Mouse (Mus musculus) limb, embryonic 14.5 days (tissue): Measurements from ENCODE around the gene Lce3c. TPM values are rescaled to one million over a fixed set of nuclear protein-coding genes. Genes with fewer than 3 reads are reported as not detected.

Experiments
- ATAC-seq: fragments of 200-750 bp; cut with Nextera tagmentation; 2 replicates; pipeline ENCODE4 v1.8.0; 2017; ENCODE audit warnings: low read depth, moderate number of reproducible peaks, moderate TSS enrichment; ENCODE audit not compliant: low FRiP score
- DNase-seq: peaks from one replicate; pipeline ENCODE4 v3.0.0-alpha.2; 2015; ENCODE audit warnings: low spot score
- H3K27ac ChIP-seq: fragments of 300-500 bp; sonication (generic); replicated peaks from 2 replicates; pipeline ENCODE4 v1.5.1; 2014; ENCODE audit warnings: low read depth, mild to moderate bottlenecking, low read length, moderate library complexity, mixed read lengths
- H3K27me3 ChIP-seq: fragments of 300-500 bp; sonication (generic); 2 replicates; pipeline ENCODE4 v1.6.1; 2014; ENCODE audit warnings: low read length, mixed read lengths; ENCODE audit not compliant: control insufficient read depth, insufficient read depth
- H3K36me3 ChIP-seq: fragments of 300-500 bp; sonication (generic); 2 replicates; pipeline ENCODE4 v1.6.1; 2014; ENCODE audit warnings: mild to moderate bottlenecking, low read length, moderate library complexity, mixed read lengths; ENCODE audit not compliant: control insufficient read depth, insufficient read depth
- H3K4me1 ChIP-seq: fragments of 300-500 bp; sonication (generic); 2 replicates; pipeline ENCODE4 v1.6.1; 2014; ENCODE audit warnings: antibody characterized with exemption, low read length, mixed read lengths; ENCODE audit not compliant: control insufficient read depth, insufficient read depth
- H3K4me2 ChIP-seq: fragments of 300-500 bp; sonication (generic); replicated peaks from 2 replicates; pipeline ENCODE4 v1.6.1; 2014; ENCODE audit warnings: low read depth, mild to moderate bottlenecking, low read length, moderate library complexity; ENCODE audit not compliant: severe bottlenecking
- H3K4me3 ChIP-seq: fragments of 300-500 bp; sonication (generic); replicated peaks from 2 replicates; pipeline ENCODE4 v1.5.1; 2014; ENCODE audit warnings: low read length
- H3K9ac ChIP-seq: fragments of 300-500 bp; sonication (generic); 2 replicates; pipeline ENCODE4 v1.6.1; 2014; ENCODE audit warnings: mild to moderate bottlenecking, low read depth, low read length, moderate library complexity; ENCODE audit not compliant: severe bottlenecking
- H3K9me3 ChIP-seq: fragments of 300-500 bp; sonication (generic); 2 replicates; pipeline ENCODE4 v1.6.1; 2016; ENCODE audit warnings: low read length; ENCODE audit not compliant: control insufficient read depth
- POLR2A ChIP-seq: fragments of 200-500 bp; IDR thresholded peaks from 2 replicates; pipeline ENCODE4 v1.8.0; 2012; ENCODE audit warnings: inconsistent platforms, mild to moderate bottlenecking, moderate library complexity, borderline replicate concordance; ENCODE audit not compliant: insufficient read depth, insufficient read length; ENCODE audit errors: extremely low read depth
- WGBS: fragments of 180-500 bp; shearing (Covaris S2); extraction: QIAGEN DNeasy Blood & Tissue Kit; methylation state at CpG from one replicate; pipeline ENCODE4 v1.1.7; 2014; 5-methylcytosine and 5-hydroxymethylcytosine counted together
- polyA plus RNA-seq, 2 experiments: library from polyadenylated mRNA; depleted of rRNA in 1 of 2; stranded (reverse) in 1 of 2; unstranded in 1 of 2; fragments of >200 nt; fragmentation: Nextera tagmentation in 1 of 2; extraction: Ambion mirVana in 1 of 2; gene quantifications; 2 replicates each; pipeline versions ENCODE4 v1.2.1 to v1.2.3; 2012 to 2014

Lce3c gene
- polyA plus RNA-seq, 2 experiments = not detected

DNA sequence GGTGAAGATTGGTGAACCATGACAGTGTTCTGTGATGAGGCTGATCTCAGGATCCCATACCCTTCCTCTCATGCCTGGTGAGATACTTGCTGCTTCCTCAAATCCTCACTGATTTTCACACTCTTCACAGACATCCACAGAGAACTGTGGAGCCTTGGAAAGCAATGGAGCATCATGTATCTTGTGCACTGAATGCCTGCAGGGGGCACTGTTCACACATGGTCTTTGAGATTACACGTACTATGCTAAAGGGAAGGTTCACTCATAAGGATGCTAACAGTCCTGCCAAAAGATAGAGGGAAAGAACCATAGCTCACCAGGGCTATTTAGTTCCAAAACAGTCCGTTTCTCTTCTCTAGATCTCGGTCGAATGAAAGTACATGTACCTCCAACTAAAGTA is 23.9 kb upstream of the Lce3c start:
- Histone ChIP-seq H3K27me3 (no peaks in the 10 kb centered on the region), H3K4me2 (no peak overlapping the region), H3K9ac (no peak overlapping the region), H3K36me3 (no peaks in the 10 kb centered on the region), H3K27ac (no peak overlapping the region), H3K4me1 (no peaks in the 10 kb centered on the region), H3K9me3 (no peaks in the 10 kb centered on the region), H3K4me3 (no peak overlapping the region)
- ATAC-seq = no peak
- 63% methylated on average over 4 of the region's 4 CpGs for WGBS
- peak; percentile 57 for DNase-seq
- no peak for TF ChIP-seq POLR2A

- no peak for TF ChIP-seq POLR2A
- Histone ChIP-seq H3K4me3 (no peak within 1 kb of the TSS), H3K27me3 (no peaks in the 10 kb centered on the region), H3K9me3 (no peaks in the 10 kb centered on the region), H3K9ac (no peak within 1 kb of the TSS), H3K4me1 (no peaks in the 10 kb centered on the region), H3K36me3 (no peaks in the 10 kb centered on the region), H3K27ac (no peak within 1 kb of the TSS), H3K4me2 (no peak within 1 kb of the TSS)
- ATAC-seq = no peak
- DNase-seq = no peak
- WGBS = 68% methylated on average over 2 of the region's 2 CpGs
Measured at GRCm38 (mm10) chr3:92926130-92926529, 18.2 kb upstream of the Lce3c start, which contains the start of gene Lce3a. TSS of gene Lce3a (minus strand) at chr3:92926230.

GRCm38 (mm10) chr3:92932679-92933078 is 11.6 kb upstream of the Lce3c start, which contains the start of gene Lce3b:
TSS of gene Lce3b (plus strand) at chr3:92932979.
- Histone ChIP-seq H3K9ac (no peak within 1 kb of the TSS), H3K27me3 (no peaks in the 10 kb centered on the region), H3K27ac (no peak within 1 kb of the TSS), H3K4me3 (no peak within 1 kb of the TSS), H3K4me1 (no peaks in the 10 kb centered on the region), H3K4me2 (no peak within 1 kb of the TSS), H3K36me3 (no peaks in the 10 kb centered on the region), H3K9me3 (no peaks in the 10 kb centered on the region)
- ATAC-seq = no peak
- 52% methylated on average over 2 of the region's 2 CpGs for WGBS
- no peak for DNase-seq
- TF ChIP-seq POLR2A = no peak

DNA sequence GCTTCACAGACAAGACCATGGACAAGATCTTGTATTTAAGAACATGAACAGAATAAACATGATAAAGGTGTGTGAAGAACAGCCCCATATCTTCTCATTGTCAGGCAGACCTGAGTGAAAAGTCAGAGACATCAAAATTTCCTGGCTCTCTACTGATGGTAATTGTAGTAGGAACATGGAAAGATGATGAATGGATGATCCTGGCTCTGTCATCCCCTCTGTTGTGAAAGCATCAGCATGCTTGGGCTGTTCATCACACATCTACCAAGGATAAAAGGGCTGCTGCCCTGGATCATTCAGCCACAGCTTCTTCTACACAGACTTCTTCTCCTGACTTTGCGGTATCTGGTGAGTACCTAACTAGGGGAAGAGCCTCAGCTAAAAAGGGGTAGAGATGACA is 12.8 kb downstream of the Lce3c start, which contains the start of gene Lce3d:
Gene Lce3d, plus strand, starts transcription at position 301 of the 400 bp plus-strand sequence.
- Histone ChIP-seq H3K9me3 (no peaks in the 10 kb centered on the region), H3K9ac (no peak within 1 kb of the TSS), H3K36me3 (no peaks in the 10 kb centered on the region), H3K4me1 (no peaks in the 10 kb centered on the region), H3K27ac (no peak within 1 kb of the TSS), H3K27me3 (no peaks in the 10 kb centered on the region), H3K4me3 (no peak within 1 kb of the TSS), H3K4me2 (no peak within 1 kb of the TSS)
- no peak for ATAC-seq
- DNase-seq = no peak
- WGBS = 94% methylated on average over 1 of the region's 1 CpGs
- no peak for TF ChIP-seq POLR2A

- Histone ChIP-seq H3K36me3 (no peaks in the 10 kb centered on the region), H3K4me2 (no peak within 1 kb of the TSS), H3K4me1 (no peaks in the 10 kb centered on the region), H3K9me3 (no peaks in the 10 kb centered on the region), H3K9ac (no peak within 1 kb of the TSS), H3K4me3 (no peak within 1 kb of the TSS), H3K27me3 (no peaks in the 10 kb centered on the region), H3K27ac (no peak within 1 kb of the TSS)
- DNase-seq (no peak), ATAC-seq (no peak)
- TF ChIP-seq POLR2A = no peak
- 92% methylated on average over 2 of the region's 2 CpGs for WGBS
Measured at GRCm38 (mm10) chr3:92966761-92967160, 22.5 kb downstream of the Lce3c start, which contains the start of gene Lce3e. TSS of gene Lce3e (plus strand) at chr3:92967061.

GRCm38 (mm10) chr3:92978484-92978883 is 34.2 kb downstream of the Lce3c start:
- H3K27me3 ChIP-seq = no peaks in the 10 kb centered on the region
- DNase-seq (no peak), ATAC-seq (no peak)
- no peaks in the 10 kb centered on the region for H3K4me1 ChIP-seq
- H3K4me3 ChIP-seq = no peak overlapping the region
- TF ChIP-seq POLR2A = no peak
- no peaks in the 10 kb centered on the region for H3K36me3 ChIP-seq
- no peaks in the 10 kb centered on the region for H3K9me3 ChIP-seq
- no peak overlapping the region for H3K4me2 ChIP-seq
- no peak overlapping the region for H3K27ac ChIP-seq
- 68% methylated on average over 2 of the region's 2 CpGs for WGBS
- no peak overlapping the region for H3K9ac ChIP-seq
